Mouse (Mus musculus) small intestine, adult 2 months (tissue): ENCODE measurements around the gene Zfp697.
"Not testable (repeated sequence)": the region's sequence is repeated elsewhere in the genome, so short reads cannot be mapped to it uniquely, and the experiment has no call there.

Experiments
- CTCF ChIP-seq: fragments of 200-500 bp; IDR thresholded peaks from 2 replicates; pipeline ENCODE4 v1.5.1; 2012; ENCODE audit warnings: low read depth, mild to moderate bottlenecking, control low read depth, inconsistent platforms, low read length, moderate library complexity, mixed read lengths; ENCODE audit not compliant: insufficient replicate concordance, insufficient read length; ENCODE audit errors: extremely low read depth
- POLR2A ChIP-seq: fragments of 200-500 bp; IDR thresholded peaks from 2 replicates; pipeline ENCODE4 v1.6.1; 2012; ENCODE audit warnings: low read depth, mild to moderate bottlenecking, control low read depth, inconsistent platforms, low read length, moderate library complexity

DNA sequence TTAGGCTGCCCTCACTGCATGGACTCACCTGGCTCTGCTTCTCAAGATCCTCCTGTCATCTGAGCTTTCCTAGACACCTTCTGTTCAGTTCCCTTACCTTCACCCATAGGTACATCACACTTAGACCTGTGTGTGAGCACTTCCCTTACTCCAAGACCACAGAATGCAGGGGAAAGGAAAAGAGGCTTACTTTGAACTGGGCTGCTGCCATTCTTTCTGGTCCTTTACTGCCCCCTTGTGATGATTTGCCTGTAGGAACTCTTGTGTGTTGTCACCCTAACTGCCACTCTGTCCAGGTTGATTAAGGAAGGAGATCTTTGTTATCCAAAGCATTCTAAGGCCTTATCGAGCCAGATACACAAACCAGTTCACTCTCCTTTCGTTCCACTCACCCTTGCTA, 114.5 kb downstream of the Zfp697 start:
- not testable (repeated sequence) for TF ChIP-seq POLR2A, CTCF
